Mouse (Mus musculus) thymus, adult 2 months (tissue): ENCODE data around the gene Gpr15. TPM values are rescaled to one million over a fixed set of nuclear protein-coding genes. Genes with fewer than 3 reads are reported as not detected.

Experiments
- DNase-seq: peaks from one replicate; pipeline ENCODE4 v3.0.0; 2021
- H3K27ac ChIP-seq: fragments of 200-500 bp; 2 replicates; pipeline ENCODE4 v1.5.1; 2012; ENCODE audit warnings: low read length, control low read depth; ENCODE audit not compliant: control insufficient read depth, insufficient read depth
- H3K27me3 ChIP-seq: fragments of 200-500 bp; 2 replicates; pipeline ENCODE4 v1.6.1; 2012; ENCODE audit warnings: mild to moderate bottlenecking, low read length, moderate library complexity, mixed read lengths; ENCODE audit not compliant: control insufficient read depth, insufficient read depth
- H3K36me3 ChIP-seq: fragments of 200-500 bp; 2 replicates; pipeline ENCODE4 v1.6.1; 2012; ENCODE audit warnings: mild to moderate bottlenecking, low read length, moderate library complexity; ENCODE audit not compliant: control insufficient read depth, insufficient read depth
- H3K4me1 ChIP-seq: fragments of 200-500 bp; replicated peaks from 2 replicates; pipeline ENCODE4 v1.6.1; 2012; ENCODE audit warnings: low read length; ENCODE audit not compliant: control insufficient read depth, insufficient read depth
- H3K4me3 ChIP-seq: fragments of 200-500 bp; 2 replicates; pipeline ENCODE4 v1.5.1; 2012; ENCODE audit warnings: mild to moderate bottlenecking, low read length, control low read depth, moderate library complexity; ENCODE audit not compliant: control insufficient read depth, insufficient read depth
- CTCF ChIP-seq: fragments of 200-500 bp; IDR thresholded peaks from 2 replicates; pipeline ENCODE4 v1.5.1; 2012; ENCODE audit warnings: mild to moderate bottlenecking, control low read depth, low read length, moderate library complexity, borderline replicate concordance; ENCODE audit not compliant: control insufficient read depth, poor library complexity, insufficient read depth; ENCODE audit errors: extremely low read depth
- POLR2A ChIP-seq: fragments of 200-500 bp; IDR thresholded peaks from 2 replicates; pipeline ENCODE4 v1.6.1; 2012; ENCODE audit warnings: mild to moderate bottlenecking, low read length, control low read depth, moderate library complexity; ENCODE audit not compliant: control insufficient read depth, poor library complexity, insufficient read depth; ENCODE audit errors: extremely low read depth
- WGBS: fragments of 180-500 bp; shearing (Covaris S2); methylation state at CpG from one replicate; pipeline ENCODE4 v1.1.7; 2018; 5-methylcytosine and 5-hydroxymethylcytosine counted together
- polyA plus RNA-seq: library from polyadenylated mRNA; depleted of rRNA; stranded (reverse); fragments of >200 nt; gene quantifications from 2 replicates; pipeline ENCODE4 v1.2.3, GENCODE M21; 2012

Gene Gpr15
- polyA plus RNA-seq, 1 experiment: 0.24 TPM

DNA sequence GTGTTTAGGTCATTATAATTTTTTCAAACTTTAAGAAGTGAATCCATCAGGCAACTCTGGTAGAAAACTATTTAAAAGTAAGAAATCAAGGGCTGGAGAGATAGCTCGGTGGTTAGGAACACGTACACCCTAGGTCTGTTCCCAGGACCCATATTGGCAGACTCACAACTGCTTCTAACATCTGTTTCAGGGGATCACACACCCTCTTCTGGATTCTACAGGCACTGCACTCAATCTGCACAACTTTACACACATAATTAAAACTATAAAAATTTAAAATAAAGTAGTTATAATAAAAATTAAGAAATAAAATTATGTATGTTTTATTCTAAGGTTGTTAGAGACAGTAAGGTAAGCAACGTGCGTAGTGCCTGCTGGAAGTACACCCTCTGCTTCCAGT, 19.3 kb upstream of the Gpr15 start:
- WGBS: 89% methylated on average over 4 of the region's 4 CpGs
- TF ChIP-seq POLR2A: no peak
- TF ChIP-seq CTCF: no peak

GRCm38 (mm10) chr16:58728176-58728671, 9.4 kb upstream of the Gpr15 start:
- H3K4me3 ChIP-seq: peak overlapping the region; percentile 58
- no peaks in the 10 kb centered on the region for H3K27me3 ChIP-seq
- DNase-seq: no peak
- H3K4me1 ChIP-seq: peaks cover 2% of the 10 kb centered on the region; the same call in 1 of the 2 replicates
- H3K27ac ChIP-seq: no peak overlapping the region
- under 1% methylated on average over 24 of the region's 31 CpGs for WGBS
- peaks cover 19% of the 10 kb centered on the region for H3K36me3 ChIP-seq
- TF ChIP-seq POLR2A (no peak), CTCF (no peak)

More for the DNA sequence above, 19.3 kb upstream of the Gpr15 start:
- DNase-seq: no peak
- no peak overlapping the region for H3K27ac ChIP-seq
- H3K4me3 ChIP-seq: no peak overlapping the region
- H3K4me1 ChIP-seq: no peaks in the 10 kb centered on the region
- H3K36me3 ChIP-seq: no peaks in the 10 kb centered on the region; the same call in 1 of the 2 replicates
- no peaks in the 10 kb centered on the region for H3K27me3 ChIP-seq

GRCm38 (mm10) chr16:58727477-58728131, 8.7 kb upstream of the Gpr15 start, which contains the start of gene Cldnd1:
TSS of gene Cldnd1 (plus strand) at chr16:58727910.
- TF ChIP-seq CTCF (peak; percentile 57; the same call in 1 of the 2 replicates), POLR2A (no peak; the same call in none of the 2 replicates)
- 4% methylated on average over 35 of the region's 35 CpGs for WGBS
- Histone ChIP-seq H3K4me1 (peaks cover 2% of the 10 kb centered on the region; the same call in 1 of the 2 replicates), H3K27me3 (no peaks in the 10 kb centered on the region), H3K27ac (no peak within 1 kb of the TSS), H3K36me3 (peaks cover 17% of the 10 kb centered on the region), H3K4me3 (peak within 1 kb of the TSS; percentile 58)
- peak; percentile 94 for DNase-seq

GRCm38 (mm10) chr16:58726680-58727476, 8.0 kb upstream of the Gpr15 start:
- DNase-seq: no peak
- no peak overlapping the region for H3K4me3 ChIP-seq
- TF ChIP-seq CTCF (no peak), POLR2A (no peak)
- H3K27ac ChIP-seq: no peak overlapping the region
- H3K36me3 ChIP-seq: peaks cover 10% of the 10 kb centered on the region
- 85% methylated on average over 11 of the region's 11 CpGs for WGBS
- H3K4me1 ChIP-seq: peaks cover 2% of the 10 kb centered on the region; the same call in 1 of the 2 replicates
- H3K27me3 ChIP-seq: no peaks in the 10 kb centered on the region

DNA sequence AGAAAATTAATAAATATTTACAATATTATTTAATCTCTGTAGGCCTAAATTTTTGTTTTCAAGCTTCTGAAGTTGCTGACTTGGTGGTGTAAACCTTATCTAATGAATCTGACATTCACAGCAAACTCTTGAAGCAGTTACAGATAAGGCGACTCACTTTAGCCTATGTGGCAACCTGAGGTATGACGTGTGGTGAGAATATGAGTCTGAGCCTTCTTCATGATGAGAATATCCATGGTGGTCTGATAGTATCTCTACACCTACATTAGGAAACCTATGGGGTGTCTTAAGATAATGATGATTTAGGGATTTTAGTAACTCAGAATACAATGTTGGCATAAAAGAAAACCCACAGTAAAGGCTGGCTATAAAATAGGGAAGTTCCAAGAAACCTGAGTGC, 3.4 kb upstream of the Gpr15 start:
- Histone ChIP-seq H3K27ac (no peak overlapping the region), H3K36me3 (no peaks in the 10 kb centered on the region), H3K4me1 (no peaks in the 10 kb centered on the region), H3K4me3 (no peak overlapping the region), H3K27me3 (no peaks in the 10 kb centered on the region)
- no peak for TF ChIP-seq POLR2A
- TF ChIP-seq CTCF: no peak
- no peak for DNase-seq
- 81% methylated on average over 2 of the region's 2 CpGs for WGBS

GRCm38 (mm10) chr16:58715018-58715417, 3.9 kb downstream of the Gpr15 start:
- H3K4me3 ChIP-seq: no peak overlapping the region
- no peaks in the 10 kb centered on the region for H3K27me3 ChIP-seq
- TF ChIP-seq POLR2A (no peak), CTCF (no peak)
- DNase-seq: no peak
- no peaks in the 10 kb centered on the region for H3K36me3 ChIP-seq
- H3K4me1 ChIP-seq: no peaks in the 10 kb centered on the region
- 89% methylated on average over 4 of the region's 4 CpGs for WGBS
- no peak overlapping the region for H3K27ac ChIP-seq
